Mouse (Mus musculus): ENCODE data around the gene Dgcr2.

Dgcr2 gene

GRCm38 (mm10) chr16:17898462-17898861, at the start of gene Dgcr2, which contains the start of gene Tssk2:
TSS of gene Dgcr2 (minus strand) at chr16:17898562.
TSS of gene Tssk2 (plus strand) at chr16:17898637.
- DNase-seq, result no peak

DNA sequence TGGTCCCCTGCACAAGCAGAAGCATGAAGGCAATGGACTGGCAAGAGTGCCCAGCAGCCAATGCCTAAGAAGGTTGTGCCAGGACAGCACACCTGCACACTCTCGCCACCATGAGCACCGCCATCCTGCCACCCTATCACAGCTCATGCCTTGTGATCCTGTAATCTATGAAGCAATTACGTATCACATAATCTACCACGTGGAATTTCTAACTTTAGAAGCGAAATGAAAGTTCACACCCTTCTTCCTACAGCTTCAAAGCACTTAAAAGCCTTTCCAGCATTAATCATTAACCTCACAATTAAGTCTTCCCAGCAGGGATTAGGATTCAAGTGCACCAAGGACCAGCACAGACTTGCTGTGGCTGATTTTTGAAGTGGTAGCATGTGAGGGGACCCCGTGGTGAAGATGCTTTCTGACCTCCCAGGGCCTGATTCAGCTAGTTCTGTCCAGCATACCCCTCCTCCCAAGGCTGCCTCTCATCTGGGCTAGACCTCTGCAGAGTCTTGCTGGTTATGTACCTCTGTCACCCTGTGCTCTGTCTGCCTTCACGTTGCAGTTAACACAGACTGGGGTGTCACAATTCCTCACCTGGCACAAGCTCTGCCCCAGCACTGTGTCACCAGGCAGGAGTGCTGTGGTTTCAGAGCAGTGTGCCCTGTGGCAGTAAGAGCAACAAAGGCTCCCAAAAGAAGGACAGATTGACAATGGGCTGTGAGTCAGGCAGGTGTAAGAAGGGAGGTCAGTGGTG, 46.9 kb upstream of the Dgcr2 start:
- no peak for DNase-seq

- no peak for DNase-seq
Observed at GRCm38 (mm10) chr16:17943466-17943865, 45.1 kb upstream of the Dgcr2 start.

GRCm38 (mm10) chr16:17939255-17939751, 40.9 kb upstream of the Dgcr2 start:
- no peak for DNase-seq

DNA sequence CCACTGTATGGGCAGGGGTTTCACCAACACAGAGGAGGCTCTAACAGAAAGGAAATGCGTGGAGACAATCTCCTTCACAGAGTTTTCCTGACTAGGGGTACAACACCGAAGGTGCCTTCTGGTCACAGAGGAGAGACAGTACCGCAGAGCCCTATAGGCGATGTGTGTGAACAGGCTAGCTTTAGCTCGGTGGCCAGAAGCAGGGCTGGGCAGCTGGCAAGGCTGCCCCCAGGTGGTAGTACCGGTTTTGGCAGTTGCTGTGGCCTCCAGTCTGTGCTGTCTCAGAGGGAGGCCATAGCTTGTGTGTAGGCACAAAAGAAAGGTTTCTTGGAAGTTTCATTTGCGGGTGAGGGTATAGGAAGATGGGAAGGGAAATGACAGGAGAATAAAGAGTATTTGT, 40.5 kb upstream of the Dgcr2 start:
- peak; percentile 74 for DNase-seq

DNA sequence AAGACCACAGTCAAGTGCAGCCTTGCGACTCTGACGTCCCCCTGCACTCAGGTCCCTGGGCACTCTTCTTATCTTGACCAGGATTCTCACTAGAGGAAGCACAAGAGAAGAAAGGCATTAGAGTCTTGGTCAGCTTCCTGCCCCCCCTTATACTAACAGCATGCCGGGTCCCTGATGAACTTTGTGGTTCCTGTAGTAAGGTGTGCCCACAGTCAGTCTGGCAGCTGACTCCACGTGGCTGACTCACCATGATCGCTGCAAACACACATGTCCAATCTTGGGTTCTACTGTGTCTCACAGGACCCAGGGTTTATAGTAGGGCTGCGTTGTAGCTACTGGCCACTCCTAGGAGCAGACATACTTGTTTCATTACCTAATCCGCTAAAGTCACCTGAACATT, 39.8 kb upstream of the Dgcr2 start:
- no peak for DNase-seq

- no peak for DNase-seq
Observed at GRCm38 (mm10) chr16:17936776-17937175, 38.4 kb upstream of the Dgcr2 start.

DNA sequence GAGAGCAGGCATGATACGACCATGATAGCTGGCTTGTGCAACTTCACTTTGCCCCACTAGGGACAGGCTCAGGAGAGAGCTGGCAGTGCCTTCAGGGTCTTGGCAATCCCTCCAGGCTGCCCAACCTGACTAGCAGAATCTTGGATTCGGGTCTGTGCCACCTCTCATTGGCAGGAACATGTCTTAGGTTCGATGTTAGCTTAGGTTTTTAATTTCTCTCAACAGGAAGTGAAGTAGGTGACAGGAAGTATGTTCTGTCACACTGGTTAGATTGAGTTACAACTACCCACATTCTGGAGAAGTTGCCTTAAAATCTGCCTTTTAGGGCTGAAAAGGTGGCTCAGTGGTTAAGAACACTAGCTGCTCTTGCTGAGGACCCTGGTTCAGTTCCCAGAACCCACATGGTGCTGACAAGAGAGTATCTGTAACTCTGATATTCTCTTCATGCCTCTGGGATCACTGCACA, 36.1 kb upstream of the Dgcr2 start:
- no peak for DNase-seq

DNA sequence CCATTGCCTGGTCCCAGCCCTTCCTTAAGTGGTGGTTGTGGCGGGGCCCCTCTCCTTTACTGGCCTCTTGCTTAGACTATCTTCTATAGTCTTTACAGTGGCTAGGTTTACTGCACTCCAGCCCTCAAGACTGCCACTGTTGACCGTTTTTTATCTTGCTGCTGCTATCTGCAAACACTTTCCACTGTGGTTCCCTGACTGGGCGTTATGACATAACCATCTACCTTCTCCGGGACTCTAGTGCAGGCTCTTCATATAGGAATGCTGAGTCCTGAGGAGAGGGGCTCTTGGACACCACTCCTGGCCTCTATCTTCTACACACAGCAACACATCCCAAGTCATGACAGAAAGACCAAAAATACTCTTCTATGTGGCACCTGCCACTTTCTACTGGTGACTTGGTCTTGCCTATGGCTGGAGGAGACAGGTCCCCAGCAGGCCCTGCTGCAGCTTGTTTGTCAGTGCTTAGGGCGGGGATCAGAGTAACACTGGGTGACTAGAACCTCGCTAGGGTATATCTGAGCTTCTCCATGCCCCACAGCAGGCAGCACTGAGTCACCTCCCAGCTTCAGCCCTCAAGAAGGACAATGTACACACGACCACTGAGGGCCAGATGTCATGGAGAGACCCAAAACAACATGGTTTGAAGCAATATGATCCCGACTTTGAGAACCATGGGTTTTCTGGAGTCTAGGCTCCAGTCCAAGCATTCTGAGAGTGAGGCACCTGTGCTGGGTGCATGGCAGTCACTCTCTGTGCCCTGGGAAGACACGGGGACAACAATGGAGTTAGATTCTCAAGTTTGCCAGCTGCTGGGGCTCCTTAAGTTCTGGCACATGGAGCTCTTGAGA, 35.5 kb upstream of the Dgcr2 start:
- DNase-seq, result no peak

DNA sequence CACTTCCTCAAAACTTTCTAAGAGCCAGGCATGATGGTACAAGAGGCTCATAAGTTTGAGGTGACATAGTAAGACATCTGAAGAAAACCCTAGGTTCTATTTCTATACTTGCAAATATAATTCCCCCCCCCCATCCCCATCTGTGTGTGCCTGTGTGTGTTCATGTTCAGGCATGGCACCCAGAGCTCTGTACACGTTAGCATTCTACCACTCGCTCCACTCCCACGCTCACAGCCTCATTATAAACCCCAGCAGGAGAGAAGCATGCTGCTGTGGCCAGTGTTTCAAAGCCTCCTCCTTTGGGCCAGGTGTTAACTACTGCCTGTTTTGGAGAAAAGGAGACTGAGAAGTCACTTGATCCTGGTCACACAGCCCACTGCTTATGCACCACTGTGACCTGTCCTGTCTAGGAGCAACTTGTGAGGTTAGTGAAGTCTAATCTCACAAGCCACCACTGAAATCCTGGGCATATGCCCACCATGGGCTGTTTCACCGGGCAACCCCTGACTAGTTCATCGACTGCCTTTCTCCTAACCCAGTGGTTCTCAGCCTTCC, 33.6 kb upstream of the Dgcr2 start:
- no peak for DNase-seq

DNA sequence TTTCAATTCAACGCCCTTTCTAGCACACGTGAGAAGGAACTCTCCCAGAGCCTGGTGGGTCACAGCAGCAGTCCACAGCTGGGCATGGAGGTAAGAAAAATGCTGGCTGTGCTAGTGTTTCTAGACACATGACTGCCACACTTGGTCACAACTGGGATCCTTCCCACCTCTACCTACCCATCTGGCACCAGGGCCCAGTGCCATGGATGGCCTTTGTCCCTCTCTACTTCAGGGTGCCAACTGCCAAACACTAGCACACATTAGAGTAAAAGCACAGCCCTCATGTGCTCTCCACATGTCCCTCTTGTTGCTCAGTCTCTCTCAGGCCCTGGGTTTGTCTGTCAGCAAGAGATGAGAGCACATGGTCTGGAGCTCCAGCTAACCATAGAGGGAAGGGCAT, 31.3 kb upstream of the Dgcr2 start:
- peak; percentile 45 for DNase-seq

GRCm38 (mm10) chr16:17929211-17929610, 30.8 kb upstream of the Dgcr2 start:
- DNase-seq, result peak; percentile 50

GRCm38 (mm10) chr16:17928627-17929104, 30.3 kb upstream of the Dgcr2 start:
- DNase-seq, result peak; percentile 71

GRCm38 (mm10) chr16:17928087-17928580, 29.8 kb upstream of the Dgcr2 start, which contains the start of gene Slc25a1:
TSS of gene Slc25a1 (minus strand) at chr16:17928219.
- peak; percentile 77 for DNase-seq

GRCm38 (mm10) chr16:17927351-17928082, 29.2 kb upstream of the Dgcr2 start:
- DNase-seq, result peak; percentile 63

DNA sequence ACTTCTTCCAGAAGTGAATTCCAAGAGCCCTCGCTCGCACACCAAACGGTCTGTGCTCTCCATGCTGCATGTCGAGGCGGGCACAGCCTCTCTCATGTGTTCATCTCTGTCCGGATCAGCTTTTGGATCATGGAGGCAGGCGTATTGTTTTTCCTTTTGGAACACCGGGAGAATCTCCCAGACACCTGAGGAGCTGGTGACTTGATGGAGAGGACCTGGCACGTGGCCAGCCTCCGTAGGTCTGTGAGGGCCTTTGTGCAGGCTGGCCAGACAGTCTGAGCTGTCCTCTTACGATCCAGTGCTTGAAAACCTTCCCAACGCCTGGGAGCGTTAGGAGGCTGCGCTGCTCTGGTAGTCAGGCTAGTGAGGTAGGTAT, 23.8 kb upstream of the Dgcr2 start:
- DNase-seq, result no peak

GRCm38 (mm10) chr16:17921325-17922162, 23.2 kb upstream of the Dgcr2 start:
- peak; percentile 97 for DNase-seq

DNA sequence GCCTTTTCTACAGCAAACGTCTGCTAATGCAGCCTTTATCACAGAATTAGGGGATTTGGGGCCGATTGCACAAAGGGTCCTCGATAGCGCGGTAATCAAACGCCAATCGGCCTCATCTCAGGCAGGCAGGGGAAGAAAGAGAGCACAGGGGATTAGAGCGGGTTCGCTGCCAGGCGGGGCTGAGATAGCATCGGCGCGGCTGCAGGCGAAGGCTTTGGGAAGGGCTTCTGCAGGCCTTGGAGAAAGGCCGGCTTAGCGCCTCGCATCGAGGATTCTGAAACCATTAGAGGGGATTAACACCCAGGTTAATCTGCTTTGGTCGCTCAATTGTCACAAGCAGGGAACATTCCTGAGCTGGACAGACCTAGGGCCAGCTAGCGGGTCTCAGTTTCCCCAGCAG, 22.2 kb upstream of the Dgcr2 start:
- no peak for DNase-seq

- DNase-seq, result no peak
Observed at GRCm38 (mm10) chr16:17914307-17915249, 16.2 kb upstream of the Dgcr2 start, which contains the start of gene Gsc2. TSS of gene Gsc2 (minus strand) at chr16:17915059.

GRCm38 (mm10) chr16:17911052-17911595, 12.8 kb upstream of the Dgcr2 start, which contains the start of gene Ess2:
TSS of gene Ess2 (minus strand) at chr16:17911348.
- peak; percentile 95 for DNase-seq
